Mouse (Mus musculus): ENCODE results near the gene Metrnl.
"Not testable (repeated sequence)": the region's sequence is repeated elsewhere in the genome, so short reads cannot be mapped to it uniquely, and the experiment has no call there.

The Metrnl gene

GRCm38 (mm10) chr11:121701244-121701643, at the start of gene Metrnl:
Gene Metrnl (plus strand): TSS chr11:121701544.
- no peak for DNase-seq (ENCODE audit: low spot score)

- no peak for DNase-seq (ENCODE audit: low spot score)
Observed at GRCm38 (mm10) chr11:121651556-121651955, 49.8 kb upstream of the Metrnl start.

GRCm38 (mm10) chr11:121651983-121652382, 49.4 kb upstream of the Metrnl start:
- DNase-seq (ENCODE audit: low spot score), result no peak

- peak; percentile 66 for DNase-seq (ENCODE audit: low spot score)
Observed at GRCm38 (mm10) chr11:121652547-121653305, 48.6 kb upstream of the Metrnl start.

- DNase-seq (ENCODE audit: low spot score), result no peak
Observed at GRCm38 (mm10) chr11:121653631-121654030, 47.7 kb upstream of the Metrnl start.

GRCm38 (mm10) chr11:121654406-121654945, 46.9 kb upstream of the Metrnl start:
- no peak for DNase-seq (ENCODE audit: low spot score)

GRCm38 (mm10) chr11:121655166-121655806, 46.1 kb upstream of the Metrnl start:
- DNase-seq (ENCODE audit: low spot score), result no peak

- DNase-seq (ENCODE audit: low spot score), result no peak
Observed at GRCm38 (mm10) chr11:121655807-121656511, 45.4 kb upstream of the Metrnl start.

GRCm38 (mm10) chr11:121658151-121658550, 43.2 kb upstream of the Metrnl start:
- DNase-seq (ENCODE audit: low spot score), result no peak

- not testable (repeated sequence) for DNase-seq (ENCODE audit: low spot score)
Observed at GRCm38 (mm10) chr11:121660604-121661003, 40.7 kb upstream of the Metrnl start.

GRCm38 (mm10) chr11:121661116-121661515, 40.2 kb upstream of the Metrnl start:
- no peak for DNase-seq (ENCODE audit: low spot score)

GRCm38 (mm10) chr11:121667541-121667940, 33.8 kb upstream of the Metrnl start:
- DNase-seq (ENCODE audit: low spot score), result no peak

- no peak for DNase-seq (ENCODE audit: low spot score)
Observed at GRCm38 (mm10) chr11:121668776-121669175, 32.6 kb upstream of the Metrnl start.

- no peak for DNase-seq (ENCODE audit: low spot score)
Observed at GRCm38 (mm10) chr11:121670926-121671325, 30.4 kb upstream of the Metrnl start.

- no peak for DNase-seq (ENCODE audit: low spot score)
Observed at GRCm38 (mm10) chr11:121672312-121672989, 28.9 kb upstream of the Metrnl start.

- peak; percentile 98 for DNase-seq (ENCODE audit: low spot score)
Observed at GRCm38 (mm10) chr11:121672990-121673572, 28.3 kb upstream of the Metrnl start, which contains the start of gene B3gntl1. Gene B3gntl1 (minus strand): TSS chr11:121673153.

- DNase-seq (ENCODE audit: low spot score), result peak; percentile 19
Observed at GRCm38 (mm10) chr11:121673629-121674028, 27.7 kb upstream of the Metrnl start.

GRCm38 (mm10) chr11:121676836-121677235, 24.5 kb upstream of the Metrnl start:
- no peak for DNase-seq (ENCODE audit: low spot score)

GRCm38 (mm10) chr11:121679581-121679980, 21.8 kb upstream of the Metrnl start:
- DNase-seq (ENCODE audit: low spot score), result no peak

GRCm38 (mm10) chr11:121680750-121681149, 20.6 kb upstream of the Metrnl start:
- DNase-seq (ENCODE audit: low spot score), result no peak

GRCm38 (mm10) chr11:121683243-121683642, 18.1 kb upstream of the Metrnl start:
- no peak for DNase-seq (ENCODE audit: low spot score)

Data from urinary bladder, postnatal 25 days (tissue).